Mouse (Mus musculus) heart, postnatal 0 days (tissue): ENCODE results near the gene Kcnj11. TPM values are rescaled to one million over a fixed set of nuclear protein-coding genes. Genes with fewer than 3 reads are reported as not detected.
A peak's percentile ranks its signal among the peaks of the same experiment; 100 is the strongest.

ENCODE experiments used
- ATAC-seq: fragments of 200-750 bp; cut with Nextera tagmentation; 2 replicates; pipeline ENCODE4 v1.8.0; 2017; ENCODE audit warnings: low read depth, moderate number of reproducible peaks, moderate library complexity; ENCODE audit not compliant: insufficient read depth
- DNase-seq: peaks from one replicate; pipeline ENCODE4 v3.0.0-alpha.2; 2016; ENCODE audit warnings: low spot score
- H3K27ac ChIP-seq: fragments of 300-500 bp; sonication (generic); 2 replicates; pipeline ENCODE4 v1.5.1; 2014; ENCODE audit warnings: low read depth, mild to moderate bottlenecking
- H3K27me3 ChIP-seq: fragments of 300-500 bp; sonication (generic); 2 replicates; pipeline ENCODE4 v1.6.1; 2014; ENCODE audit warnings: low read length, mixed read lengths; ENCODE audit not compliant: control insufficient read depth, insufficient read depth
- H3K36me3 ChIP-seq: fragments of 300-500 bp; sonication (generic); replicated peaks from 2 replicates; pipeline ENCODE4 v1.6.1; 2014; ENCODE audit warnings: low read length, mixed read lengths; ENCODE audit not compliant: control insufficient read depth, insufficient read depth
- H3K4me1 ChIP-seq: fragments of 300-500 bp; sonication (generic); 2 replicates; pipeline ENCODE4 v1.6.1; 2014; ENCODE audit warnings: antibody characterized with exemption; ENCODE audit not compliant: control insufficient read depth, insufficient read depth
- H3K4me2 ChIP-seq: fragments of 300-500 bp; sonication (generic); 2 replicates; pipeline ENCODE4 v1.6.1; 2014; ENCODE audit warnings: low read depth, mild to moderate bottlenecking, low read length, moderate library complexity
- H3K4me3 ChIP-seq: fragments of 300-500 bp; sonication (generic); 2 replicates; pipeline ENCODE4 v1.5.1; 2014; ENCODE audit warnings: low read depth, low read length
- H3K9ac ChIP-seq: fragments of 300-500 bp; sonication (generic); replicated peaks from 2 replicates; pipeline ENCODE4 v1.6.1; 2014; ENCODE audit warnings: low read depth, low read length, mixed read lengths
- H3K9me3 ChIP-seq: fragments of 300-500 bp; sonication (generic); replicated peaks from 2 replicates; pipeline ENCODE4 v1.6.1; 2016; ENCODE audit warnings: low read length; ENCODE audit not compliant: control insufficient read depth
- CTCF ChIP-seq: IDR thresholded peaks from 2 replicates; pipeline ENCODE4 v1.5.1; 2016; ENCODE audit warnings: antibody characterized with exemption, control low read depth, low read depth
- EP300 ChIP-seq: IDR thresholded peaks from 2 replicates; pipeline ENCODE4 v1.6.1; 2016; ENCODE audit warnings: antibody characterized with exemption, low read depth
- WGBS: fragments of 180-500 bp; shearing (Covaris S2); extraction: QIAGEN DNeasy Blood & Tissue Kit; methylation state at CpG from one replicate; pipeline ENCODE4 v1.1.7; 2014; 5-methylcytosine and 5-hydroxymethylcytosine counted together
- polyA plus RNA-seq: library from polyadenylated mRNA; unstranded; fragments of >200 nt; fragmentation: Nextera tagmentation; extraction: Ambion mirVana; gene quantifications from 2 replicates; pipeline ENCODE4 v1.2.1, GENCODE M21; 2015
- total RNA-seq: library from RNA; depleted of rRNA; stranded (reverse); fragments of >200 nt; gene quantifications from 2 replicates; pipeline ENCODE4 v1.2.3, GENCODE M21; 2014; ENCODE audit warnings: low replicate concordance

Kcnj11 gene
- total and polyA plus RNA-seq, 2 experiments from 2014 or later: 14.4 to 103 TPM

GRCm38 (mm10) chr7:46084839-46085513 lies 15.6 kb downstream of the Kcnj11 start:
- no peak for DNase-seq
- ATAC-seq: peak; percentile 68
- Histone ChIP-seq H3K36me3 (peaks cover 39% of the 10 kb centered on the region), H3K4me3 (no peak overlapping the region), H3K27me3 (no peaks in the 10 kb centered on the region), H3K27ac (no peak overlapping the region), H3K9me3 (no peaks in the 10 kb centered on the region), H3K4me1 (peaks cover 14% of the 10 kb centered on the region), H3K4me2 (no peak overlapping the region), H3K9ac (no peak overlapping the region)
- 34% methylated on average over 16 of the region's 16 CpGs for WGBS
- no peak for TF ChIP-seq EP300
- no peak for TF ChIP-seq CTCF

GRCm38 (mm10) chr7:46084024-46084423 lies 16.5 kb downstream of the Kcnj11 start:
- peaks cover 49% of the 10 kb centered on the region for H3K36me3 ChIP-seq
- TF ChIP-seq CTCF (no peak), EP300 (no peak)
- H3K9ac ChIP-seq: no peak overlapping the region
- H3K4me2 ChIP-seq: no peak overlapping the region
- no peak for ATAC-seq
- H3K9me3 ChIP-seq: no peaks in the 10 kb centered on the region
- 62% methylated on average over 10 of the region's 10 CpGs for WGBS
- no peaks in the 10 kb centered on the region for H3K27me3 ChIP-seq
- no peak overlapping the region for H3K27ac ChIP-seq
- no peak overlapping the region for H3K4me3 ChIP-seq
- H3K4me1 ChIP-seq: peaks cover 14% of the 10 kb centered on the region
- no peak for DNase-seq

- no peak overlapping the region for H3K4me2 ChIP-seq
- no peak overlapping the region for H3K27ac ChIP-seq
- DNase-seq (no peak), ATAC-seq (no peak)
- H3K36me3 ChIP-seq: peaks cover 76% of the 10 kb centered on the region
- no peak overlapping the region for H3K4me3 ChIP-seq
- 76% methylated on average over 12 of the region's 12 CpGs for WGBS
- no peaks in the 10 kb centered on the region for H3K9me3 ChIP-seq
- 0 out of 2 replicates have a peak, but pooled peaks cover under 1% of the 10 kb centered on the region for H3K4me1 ChIP-seq
- no peaks in the 10 kb centered on the region for H3K27me3 ChIP-seq
- TF ChIP-seq EP300: no peak
- no peak overlapping the region for H3K9ac ChIP-seq
Observed at GRCm38 (mm10) chr7:46077675-46078074, 22.9 kb downstream of the Kcnj11 start.

GRCm38 (mm10) chr7:46076844-46077243 lies 23.7 kb downstream of the Kcnj11 start:
- Histone ChIP-seq H3K4me3 (no peak overlapping the region), H3K36me3 (peaks cover 76% of the 10 kb centered on the region), H3K27ac (no peak overlapping the region), H3K4me2 (no peak overlapping the region), H3K9me3 (no peaks in the 10 kb centered on the region), H3K4me1 (no peaks in the 10 kb centered on the region), H3K27me3 (no peaks in the 10 kb centered on the region), H3K9ac (no peak overlapping the region)
- DNase-seq: no peak
- ATAC-seq: no peak
- TF ChIP-seq CTCF: no peak
- no peak for TF ChIP-seq EP300
- WGBS: 84% methylated on average over 7 of the region's 7 CpGs

- Histone ChIP-seq H3K36me3 (peaks cover 83% of the 10 kb centered on the region), H3K27ac (no peak overlapping the region), H3K9me3 (no peaks in the 10 kb centered on the region), H3K27me3 (no peaks in the 10 kb centered on the region), H3K4me2 (no peak overlapping the region), H3K4me1 (no peaks in the 10 kb centered on the region), H3K4me3 (no peak overlapping the region), H3K9ac (no peak overlapping the region)
- WGBS: 90% methylated on average over 8 of the region's 8 CpGs
- DNase-seq (no peak), ATAC-seq (no peak)
- TF ChIP-seq CTCF (no peak), EP300 (no peak)
Observed at GRCm38 (mm10) chr7:46068831-46069230, 31.7 kb downstream of the Kcnj11 start.

GRCm38 (mm10) chr7:46063296-46063695 lies 37.3 kb downstream of the Kcnj11 start:
- Histone ChIP-seq H3K27ac (no peak overlapping the region), H3K9me3 (no peaks in the 10 kb centered on the region), H3K4me3 (no peak overlapping the region), H3K36me3 (peaks cover 81% of the 10 kb centered on the region), H3K27me3 (no peaks in the 10 kb centered on the region), H3K9ac (no peak overlapping the region), H3K4me1 (no peaks in the 10 kb centered on the region), H3K4me2 (no peak overlapping the region)
- DNase-seq (no peak), ATAC-seq (no peak)
- 93% methylated on average over 6 of the region's 6 CpGs for WGBS
- TF ChIP-seq EP300 (no peak), CTCF (no peak)
